Mouse (Mus musculus): ENCODE data around the gene Retreg3.

GRCm38 (mm10) chr11:101164677-101165580 is 45.2 kb upstream of the Retreg3 start:
- TF ChIP-seq CTCF (IDR thresholded peaks at IDR 0.05) (no peak), EP300 (IDR thresholded peaks at IDR 0.05) (no peak)

Data from lung, postnatal 0 days (tissue).